Mouse (Mus musculus) limb, embryonic 10.5 days (tissue): ENCODE results near the gene Pex1. TPM values are rescaled to one million over a fixed set of nuclear protein-coding genes. Genes with fewer than 3 reads are reported as not detected.

ENCODE experiments used
- microRNA-seq: library from miRNA; unstranded; fragments of <30 nt; microRNA quantifications from one replicate; pipeline ENCODE4, GENCODE M21; 2017
- polyA plus RNA-seq: library from polyadenylated mRNA; unstranded; fragments of >200 nt; fragmentation: Nextera tagmentation; extraction: Ambion mirVana; gene quantifications from 2 replicates; pipeline ENCODE4 v1.2.1, GENCODE M21; 2016

Gene Pex1
- polyA plus RNA-seq, 1 experiment from 2014 or later = 17.2 TPM

Small RNAs within 50 kb of the gene (microRNA-seq; reads per million reads assigned to microRNA genes)
- gene Gm26238 = not detected

Other genes starting within 250 kb of the Pex1 start
- gene Fam133b, start 52.2 kb upstream of the Pex1 start, polyA plus RNA-seq = 27.6 and 32.3 TPM in 2 replicates
- gene 1700109H08Rik, start 24.5 kb upstream of the Pex1 start, polyA plus RNA-seq = 4.1 and 4.6 TPM in 2 replicates
- 13.4 and 15.2 TPM in 2 replicates for gene Rbm48, start 519 bp downstream of the Pex1 start, polyA plus RNA-seq
- gene Tmbim7, start 55.1 kb downstream of the Pex1 start, polyA plus RNA-seq = not detected in 2 replicates
- gene Gatad1, start 61.1 kb downstream of the Pex1 start, polyA plus RNA-seq = 66.9 and 68.7 TPM in 2 replicates
- 8.0 and 9.8 TPM in 2 replicates for gene Ankib1, start 206.9 kb downstream of the Pex1 start, polyA plus RNA-seq
- 45.3 and 50.5 TPM in 2 replicates for gene Krit1, start 207.1 kb downstream of the Pex1 start, polyA plus RNA-seq
- 0.08 TPM in 1 of 2 replicates, not detected in the other for gene Lrrd1, start 249.1 kb downstream of the Pex1 start, polyA plus RNA-seq